Mouse (Mus musculus): ENCODE measurements around the gene Pptc7.

The Pptc7 gene

DNA sequence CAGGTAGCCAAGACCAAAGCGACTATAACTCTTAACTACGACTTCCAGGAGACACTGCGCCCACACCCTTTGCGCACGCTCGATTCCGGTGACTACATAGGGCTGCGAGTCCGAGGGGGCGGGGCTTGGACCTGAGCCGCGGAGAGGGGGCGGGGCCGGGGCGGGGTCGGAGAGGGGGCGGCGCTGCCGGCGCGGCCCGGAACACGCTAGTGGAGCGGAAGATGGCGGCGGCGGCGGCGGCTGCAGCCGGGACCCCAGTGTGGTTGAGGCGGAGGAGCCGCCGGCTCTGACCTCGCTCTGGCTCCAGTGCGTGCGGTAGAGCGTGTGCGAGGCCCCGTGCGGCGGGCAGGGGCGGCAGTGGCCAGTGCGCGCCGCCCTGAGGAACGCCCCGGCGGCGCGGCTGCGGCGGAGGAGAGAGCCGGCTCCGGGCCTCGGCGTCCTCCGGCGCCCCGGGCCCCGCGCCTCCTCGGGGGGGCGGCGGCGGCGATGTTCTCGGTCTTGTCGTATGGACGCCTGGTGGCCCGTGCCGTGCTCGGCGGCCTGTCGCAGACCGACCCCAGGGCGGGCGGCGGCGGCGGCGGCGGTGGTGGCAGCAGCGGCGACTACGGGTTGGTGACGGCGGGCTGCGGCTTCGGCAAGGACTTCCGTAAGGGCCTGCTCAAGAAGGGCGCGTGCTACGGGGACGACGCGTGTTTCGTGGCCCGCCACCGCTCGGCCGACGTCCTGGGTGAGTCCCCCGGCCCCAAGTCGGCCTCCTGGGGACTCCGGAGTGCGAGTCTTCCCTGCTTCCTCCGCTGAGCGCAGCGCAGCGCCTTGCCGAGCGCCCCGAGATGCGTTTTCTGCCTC lies at the start of gene Pptc7:
Gene Pptc7, plus strand, starts transcription at position 183 of the 846 bp plus-strand sequence.
- peak; percentile 92 for DNase-seq

DNA sequence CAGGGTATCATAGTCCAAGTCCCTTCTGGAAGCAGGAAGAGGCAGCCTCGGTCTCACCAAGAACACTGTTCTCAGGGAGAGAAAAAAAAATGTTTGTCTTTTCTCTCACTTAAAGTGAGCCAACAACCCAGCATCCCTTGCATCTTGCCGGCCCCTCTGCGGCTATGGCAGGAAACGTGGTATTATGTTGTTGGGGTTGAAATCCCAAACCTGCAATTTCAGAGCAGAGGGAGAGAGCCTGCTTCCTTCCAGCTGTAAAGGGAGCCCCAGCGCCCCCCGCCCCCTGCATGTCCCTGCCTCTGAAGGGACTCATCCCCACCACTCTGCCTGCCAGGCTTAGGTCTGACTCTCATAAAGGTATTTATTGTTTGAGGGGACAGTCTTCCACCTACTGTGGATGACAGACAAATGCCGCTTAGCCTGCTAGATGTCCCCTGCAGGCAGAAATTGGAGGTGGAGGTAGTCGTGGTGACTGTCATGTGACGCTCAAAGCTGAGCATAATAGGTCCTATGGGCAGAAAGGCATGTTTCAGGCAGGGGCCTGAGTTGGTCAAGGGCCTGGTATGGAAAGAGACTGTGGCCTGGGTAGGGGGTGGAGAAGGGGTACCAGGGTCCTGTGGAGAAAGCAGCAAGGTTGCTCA lies 48.8 kb upstream of the Pptc7 start:
- no peak for DNase-seq

DNA sequence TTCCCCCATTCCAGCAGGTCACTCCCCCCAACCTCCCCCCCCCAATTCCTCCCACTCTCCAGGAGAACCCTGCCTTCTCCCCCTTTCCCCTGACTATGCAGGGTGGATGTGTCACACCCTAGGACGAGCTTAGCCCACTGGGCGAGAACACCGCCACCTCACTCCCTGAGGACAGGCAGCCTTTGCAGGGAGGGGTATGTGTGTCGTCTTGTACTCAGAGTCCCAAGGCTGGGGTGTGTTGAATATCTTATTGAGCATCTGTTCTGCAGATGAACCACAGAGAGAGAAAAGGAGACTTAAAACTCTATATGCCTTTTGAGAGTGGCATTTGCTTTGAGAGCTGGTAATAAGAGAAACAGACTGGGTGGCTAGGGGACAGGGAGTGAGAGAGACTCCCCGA lies 47.0 kb upstream of the Pptc7 start:
- no peak for DNase-seq

DNA sequence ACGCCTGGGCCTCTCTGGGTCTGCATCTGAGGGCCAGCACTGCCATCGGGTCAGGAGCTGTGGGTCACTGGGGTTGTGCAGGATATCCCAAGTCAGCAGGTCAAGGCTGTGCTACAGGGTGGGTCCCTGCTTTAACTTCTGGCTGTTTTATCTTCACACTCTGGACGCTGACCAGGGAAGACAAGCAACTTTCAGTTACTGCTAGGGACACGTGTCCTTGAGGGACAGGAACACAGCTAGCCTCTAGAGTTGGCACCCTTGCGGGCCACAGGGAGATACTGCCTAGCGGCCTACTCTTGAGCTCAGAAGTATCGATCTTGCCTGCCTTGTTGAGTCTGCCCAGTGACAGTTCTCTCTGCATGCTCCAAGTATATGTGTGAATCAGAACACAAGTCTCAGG lies 44.5 kb upstream of the Pptc7 start:
- DNase-seq = no peak

DNA sequence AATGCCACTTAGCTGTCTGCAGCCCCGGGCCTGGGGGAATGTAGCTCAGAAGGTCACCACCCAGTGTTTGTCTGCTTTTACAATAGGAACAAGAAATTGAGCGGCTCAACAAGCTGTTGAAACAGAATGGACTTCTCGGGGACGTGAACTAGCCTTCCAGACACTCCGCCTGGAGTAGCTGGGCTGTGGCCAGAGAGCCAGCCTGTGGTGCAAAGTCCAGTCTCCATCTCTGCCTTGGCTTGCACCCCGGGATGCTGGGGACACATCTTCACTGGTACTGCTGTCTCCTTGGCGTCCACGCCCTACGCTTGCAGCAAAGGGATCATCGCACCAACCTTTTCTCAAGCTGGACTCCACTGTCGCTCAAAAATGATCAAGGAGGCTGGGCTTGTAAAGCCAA lies 43.6 kb upstream of the Pptc7 start:
- DNase-seq = peak; percentile 78

GRCm38 (mm10) chr5:122240989-122241388 lies 43.2 kb upstream of the Pptc7 start:
- DNase-seq = no peak

GRCm38 (mm10) chr5:122242521-122243123 lies 41.5 kb upstream of the Pptc7 start:
- no peak for DNase-seq

DNA sequence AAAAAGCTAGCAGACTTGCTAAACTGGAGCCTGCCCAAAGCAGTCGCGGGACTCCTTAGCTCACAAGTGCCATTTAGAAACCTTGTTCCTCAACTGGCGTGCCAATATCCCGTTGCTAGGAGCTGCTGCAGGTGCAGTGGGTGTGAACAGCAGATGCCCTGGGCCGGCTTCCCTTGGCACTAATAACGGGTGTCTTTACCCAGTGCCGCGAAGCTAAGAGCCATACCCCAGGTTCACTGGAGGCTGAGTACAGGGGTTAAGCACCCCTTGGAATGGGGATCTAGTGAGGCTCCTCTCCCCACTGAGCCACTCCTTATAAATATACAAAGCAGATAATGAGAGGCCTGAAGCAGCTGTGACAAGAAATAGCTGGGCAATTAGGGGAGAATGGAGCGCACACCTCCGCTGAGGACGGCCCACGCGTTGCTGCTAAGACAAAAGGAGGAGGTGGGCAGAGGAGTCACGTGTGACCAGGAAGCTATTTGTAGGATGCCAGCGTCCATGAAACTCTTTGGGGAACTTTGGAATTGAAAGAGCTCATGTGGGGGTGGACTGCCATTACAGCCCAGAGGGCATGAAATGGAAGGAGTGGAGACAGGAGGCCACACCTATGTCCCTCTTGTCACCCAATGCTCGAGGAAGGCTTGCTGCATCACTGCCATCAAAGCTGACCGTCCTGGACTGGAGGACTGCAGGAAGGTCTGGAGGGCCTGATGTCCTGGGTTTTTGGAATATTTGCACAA lies 40.2 kb upstream of the Pptc7 start:
- DNase-seq = no peak

DNA sequence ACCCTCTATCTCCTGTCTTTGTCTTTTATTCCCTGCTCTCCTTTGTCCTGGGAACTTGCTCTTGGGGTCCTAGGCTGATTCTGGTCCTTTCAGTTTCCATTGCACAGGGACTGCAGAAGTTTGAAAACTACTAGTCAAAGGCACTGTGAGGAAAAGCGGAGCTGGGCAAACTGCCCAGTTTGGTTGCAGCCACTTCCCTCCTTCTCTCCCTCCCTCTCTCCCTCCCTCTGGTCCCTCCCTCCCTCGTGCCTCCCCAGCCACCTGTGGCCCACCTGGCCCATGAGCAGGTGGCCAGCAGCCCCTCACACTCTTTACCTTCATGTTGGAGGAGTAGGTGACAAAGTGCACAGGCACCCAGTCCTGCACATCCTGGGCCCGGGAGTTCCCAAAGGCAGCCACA lies 39.0 kb upstream of the Pptc7 start:
- no peak for DNase-seq

DNA sequence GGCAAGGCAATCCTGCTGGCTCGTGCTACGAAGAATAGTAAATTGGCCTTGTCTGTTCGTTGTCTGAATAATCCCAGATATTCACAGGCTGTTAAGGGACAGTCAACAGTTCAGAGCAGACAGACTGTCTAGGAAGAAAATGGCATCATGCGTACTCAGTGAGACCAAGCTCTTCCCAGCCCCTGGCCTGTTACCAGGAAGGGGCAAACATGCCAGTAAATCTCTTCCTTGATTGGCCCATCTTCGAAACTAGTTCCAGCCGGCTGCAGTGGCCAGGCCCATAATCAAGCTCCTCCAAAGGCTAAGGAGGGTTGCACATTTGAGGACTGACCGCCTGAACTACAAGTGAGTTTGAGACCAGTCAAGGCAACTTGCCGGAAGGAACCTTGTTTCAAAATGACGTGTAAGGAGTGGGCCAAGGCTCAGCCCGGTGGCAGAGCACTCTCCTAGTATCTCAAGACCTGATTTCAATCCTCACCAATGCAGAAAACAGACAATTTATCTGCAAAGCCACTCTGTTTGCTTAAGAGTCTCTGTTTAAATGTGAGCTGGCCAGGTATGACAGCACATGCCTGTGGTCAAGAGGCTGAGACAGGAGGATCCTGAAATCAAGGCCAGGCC lies 37.5 kb upstream of the Pptc7 start:
- no peak for DNase-seq

DNA sequence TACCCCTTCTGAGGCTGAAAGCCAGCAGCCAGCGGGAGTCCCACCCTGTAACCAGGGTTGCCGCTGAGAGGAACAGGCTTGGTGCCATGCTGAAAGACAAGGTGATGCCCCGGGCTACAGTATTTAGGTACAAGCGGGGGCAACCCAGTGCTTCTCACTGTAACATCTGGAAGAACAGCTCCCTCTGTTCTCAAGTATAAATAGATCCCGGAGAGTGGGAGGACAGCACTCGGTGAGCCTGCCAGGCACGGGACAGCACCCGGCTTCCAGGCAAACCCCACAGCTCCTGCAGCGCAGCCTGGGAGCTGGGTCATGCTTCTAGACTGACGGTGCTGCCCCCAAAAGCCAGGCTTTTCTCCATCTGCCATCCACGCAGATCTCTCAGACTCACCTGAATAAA lies 36.6 kb upstream of the Pptc7 start:
- no peak for DNase-seq

DNA sequence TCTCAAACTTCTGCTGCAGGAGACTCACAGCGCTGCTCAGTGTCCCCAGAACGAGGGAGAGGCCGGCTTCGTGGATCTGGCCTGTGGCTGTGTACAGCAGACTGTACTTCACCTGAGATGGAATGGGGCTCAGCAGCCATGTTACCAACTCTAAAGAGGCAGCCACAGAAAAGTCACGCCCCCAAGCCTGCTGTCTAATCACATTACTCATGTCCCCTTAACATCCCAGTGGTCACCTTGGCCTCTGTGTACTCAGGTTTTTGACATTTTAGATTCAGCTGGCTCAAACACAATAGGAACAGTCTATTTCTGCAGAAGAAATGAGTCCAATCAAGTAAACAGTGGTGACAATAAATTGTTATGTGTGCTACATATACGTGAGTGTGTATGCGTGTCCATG lies 36.2 kb upstream of the Pptc7 start:
- no peak for DNase-seq

GRCm38 (mm10) chr5:122249281-122249680 lies 34.9 kb upstream of the Pptc7 start:
- DNase-seq = no peak

GRCm38 (mm10) chr5:122251895-122252606 lies 32.1 kb upstream of the Pptc7 start:
- DNase-seq = no peak

DNA sequence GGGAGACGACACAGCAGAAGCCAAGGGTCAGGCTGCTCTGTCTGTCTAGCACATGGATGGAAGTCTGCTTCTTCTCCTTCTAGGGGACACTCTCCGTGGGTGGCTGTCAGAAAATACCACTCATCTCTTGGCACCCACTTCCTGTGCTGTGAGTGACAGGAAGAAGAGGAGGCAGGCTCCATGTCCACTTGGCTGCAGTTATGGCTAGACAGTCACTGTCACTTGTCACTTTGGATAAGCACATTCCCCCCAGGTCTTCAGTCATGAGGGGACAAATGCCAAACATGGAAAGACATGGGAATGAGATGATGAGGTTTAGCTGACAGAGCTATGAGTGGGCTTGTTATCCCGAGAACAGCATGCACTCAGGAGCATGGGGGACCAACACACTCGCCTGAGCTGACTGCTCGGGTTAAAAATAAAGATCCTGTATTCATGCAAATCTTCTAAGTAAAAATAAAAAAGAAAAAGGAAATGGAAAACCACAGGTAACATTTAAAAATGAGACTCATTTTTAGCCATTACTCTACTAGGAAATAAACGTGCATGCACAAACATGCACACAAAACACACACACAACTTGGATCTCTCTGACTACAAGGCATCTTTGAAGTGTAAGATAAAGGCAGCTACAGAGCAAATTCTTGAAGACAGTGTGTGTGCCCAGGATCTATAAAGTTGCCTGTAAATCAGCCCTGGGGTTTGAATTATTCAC lies 26.0 kb upstream of the Pptc7 start:
- no peak for DNase-seq

GRCm38 (mm10) chr5:122262104-122262503 lies 22.1 kb upstream of the Pptc7 start:
- no peak for DNase-seq

DNA sequence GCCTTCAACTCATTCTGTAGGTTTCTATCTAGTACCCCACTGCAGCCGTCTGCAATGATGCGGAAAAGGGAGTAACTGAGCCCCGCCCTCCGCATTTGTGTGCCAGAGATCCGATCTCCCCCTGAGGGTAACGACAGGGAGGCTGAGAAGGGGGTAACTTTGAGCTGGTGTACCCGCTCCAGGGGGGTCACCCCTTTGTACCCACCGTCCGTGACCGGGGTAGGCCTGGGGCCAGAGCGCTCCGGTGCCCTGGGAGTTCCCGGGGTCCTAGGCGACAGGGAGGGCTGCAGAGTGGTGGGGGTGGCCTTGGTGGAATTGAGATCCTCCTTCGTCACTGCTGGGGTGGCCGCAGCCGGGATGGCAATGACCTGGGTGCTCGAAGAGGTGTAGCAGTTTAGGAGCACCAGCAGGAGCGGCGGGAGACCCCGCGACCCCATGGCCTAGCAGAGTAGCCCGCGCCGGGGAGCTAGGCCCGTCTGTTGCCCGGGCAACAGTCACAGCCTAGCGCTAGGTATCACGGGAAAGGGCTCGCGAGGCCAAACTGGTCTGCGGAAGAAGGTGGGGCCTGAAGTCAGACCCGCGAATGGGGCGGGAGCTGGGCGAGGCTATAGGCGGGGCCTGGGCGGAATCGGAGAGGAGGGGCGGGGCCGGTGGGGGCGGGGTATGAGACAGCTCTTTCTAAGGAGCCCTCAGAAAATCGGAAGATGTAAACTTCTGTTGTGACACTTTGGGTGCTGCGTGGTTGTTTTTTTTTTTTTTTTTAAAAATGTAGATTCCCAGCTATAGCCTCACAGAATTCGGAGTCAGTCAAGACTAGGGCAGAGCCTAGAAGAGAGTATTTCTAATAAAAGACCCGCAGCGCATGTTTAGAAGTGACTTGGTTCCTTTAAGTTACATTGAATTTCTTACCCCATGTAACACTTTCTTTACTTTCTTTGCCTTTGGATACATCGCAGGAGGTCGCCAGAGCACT lies 19.9 kb upstream of the Pptc7 start, which contains the start of gene Tctn1:
Gene Tctn1, minus strand, starts transcription at position 528 of the 973 bp plus-strand sequence.
- DNase-seq = peak; percentile 88

GRCm38 (mm10) chr5:122265187-122265586 lies 19.0 kb upstream of the Pptc7 start:
- DNase-seq = no peak

DNA sequence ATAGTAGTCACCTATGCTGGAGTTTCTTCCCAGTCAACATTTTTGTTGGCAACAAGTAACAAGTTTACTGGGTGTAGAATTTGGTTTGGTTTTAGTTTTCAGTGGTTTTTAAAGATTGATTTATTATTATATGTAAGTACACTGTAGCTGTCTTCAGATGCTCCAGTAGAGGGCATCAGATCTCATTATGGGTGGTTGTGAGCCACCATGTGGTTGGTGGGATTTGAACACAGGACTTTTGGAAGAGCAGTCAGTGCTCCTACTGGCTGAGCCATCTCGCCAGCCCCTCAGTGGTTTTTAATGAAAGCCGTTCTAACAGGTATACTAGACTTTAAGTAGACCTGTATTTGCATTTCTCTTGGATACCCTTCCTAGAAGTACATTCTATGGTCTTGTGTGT lies 18.2 kb upstream of the Pptc7 start:
- DNase-seq = no peak

DNA sequence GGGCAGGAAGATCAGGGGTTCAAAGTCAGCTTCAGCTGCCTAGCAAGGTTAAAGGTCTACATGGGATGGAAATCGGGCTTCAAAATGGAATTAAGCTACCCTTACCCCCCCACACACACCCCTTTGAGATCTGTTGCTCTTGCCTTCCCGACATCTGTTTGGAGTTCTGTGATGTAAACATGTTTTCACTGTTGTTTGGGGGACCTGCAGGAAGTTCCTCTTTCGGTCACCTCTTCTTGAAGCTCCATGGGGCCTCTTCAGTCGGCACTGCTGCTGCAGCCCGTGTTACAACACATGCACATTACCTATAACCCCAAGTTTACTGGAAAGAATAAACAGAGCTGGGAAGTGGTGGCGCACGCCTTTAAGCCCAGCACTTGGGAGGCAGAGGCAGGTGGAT lies 17.0 kb upstream of the Pptc7 start:
- no peak for DNase-seq
